Mouse (Mus musculus) 3134 (cell line): ENCODE measurements around the gene Mettl9.
"Not testable (repeated sequence)": the region's sequence is repeated elsewhere in the genome, so short reads cannot be mapped to it uniquely, and the experiment has no call there.

ENCODE experiments used
- DNase-seq: peaks from one replicate; pipeline ENCODE4 v3.0.0-alpha.2; 2011; ENCODE audit warnings: low spot score; ENCODE audit not compliant: insufficient read length; ENCODE audit errors: extremely low read depth

The Mettl9 gene

DNA sequence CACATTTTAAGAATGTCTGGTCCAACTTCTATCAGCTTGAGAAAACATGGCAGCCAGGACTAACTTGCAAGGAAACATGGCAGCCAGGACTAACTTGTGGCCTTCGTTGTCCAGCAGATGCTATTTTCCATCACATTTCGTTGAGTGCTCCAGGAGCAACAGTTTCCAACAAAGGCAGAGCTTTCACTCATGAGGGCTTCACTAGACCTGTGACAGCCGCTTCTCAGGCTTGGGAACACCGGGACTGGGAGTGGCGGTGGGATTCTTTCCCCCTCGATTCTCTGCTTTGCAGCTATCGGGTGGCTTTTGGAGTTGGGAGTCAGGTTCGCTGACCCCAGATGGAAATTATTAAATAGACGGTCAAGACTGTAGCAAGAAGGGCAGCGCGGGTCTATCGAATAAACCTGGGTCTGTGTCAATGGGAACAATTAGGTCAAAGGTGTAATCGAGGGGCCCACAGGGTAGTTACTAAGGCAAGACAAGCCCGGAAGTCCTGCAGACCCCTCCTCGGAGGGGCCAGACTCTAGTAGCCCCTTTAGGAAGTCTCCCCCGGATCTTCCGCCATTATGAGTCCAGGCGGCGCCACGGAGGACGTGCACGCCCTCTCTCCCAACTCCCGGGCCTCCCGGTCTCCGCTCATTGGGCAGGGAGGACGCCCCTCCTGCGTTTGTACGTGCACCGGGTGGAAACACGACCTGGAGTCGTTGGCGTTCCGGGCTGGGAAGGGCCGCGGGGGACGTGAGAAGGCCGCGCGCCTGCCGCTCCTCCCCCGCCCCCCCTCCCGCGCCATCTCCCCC, at the start of gene Mettl9:
Gene Mettl9, plus strand, starts transcription at position 590 of the 797 bp plus-strand sequence.
- peak; percentile 94 for DNase-seq

DNA sequence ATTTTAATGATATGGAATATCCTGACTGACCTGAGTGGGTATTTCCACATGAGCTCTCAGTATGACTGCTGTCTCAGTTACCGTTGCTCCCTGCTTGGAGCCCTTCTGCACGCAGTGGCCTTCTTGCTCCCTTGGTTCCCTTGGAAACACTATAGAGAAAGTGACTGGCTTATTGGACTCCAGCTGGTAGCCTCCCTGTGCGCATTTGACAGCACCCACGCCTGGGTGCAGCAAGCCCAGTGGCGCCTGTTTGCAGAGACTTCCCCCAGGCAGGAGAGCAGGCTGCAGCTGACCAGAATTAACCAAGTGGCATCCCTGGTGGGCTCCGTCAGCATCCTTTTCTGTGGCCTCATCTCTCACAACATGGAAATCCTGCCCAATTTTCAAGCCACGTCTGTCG, 43.1 kb upstream of the Mettl9 start:
- DNase-seq: no peak

GRCm38 (mm10) chr7:120999021-120999530, 35.2 kb upstream of the Mettl9 start:
- no peak for DNase-seq

DNA sequence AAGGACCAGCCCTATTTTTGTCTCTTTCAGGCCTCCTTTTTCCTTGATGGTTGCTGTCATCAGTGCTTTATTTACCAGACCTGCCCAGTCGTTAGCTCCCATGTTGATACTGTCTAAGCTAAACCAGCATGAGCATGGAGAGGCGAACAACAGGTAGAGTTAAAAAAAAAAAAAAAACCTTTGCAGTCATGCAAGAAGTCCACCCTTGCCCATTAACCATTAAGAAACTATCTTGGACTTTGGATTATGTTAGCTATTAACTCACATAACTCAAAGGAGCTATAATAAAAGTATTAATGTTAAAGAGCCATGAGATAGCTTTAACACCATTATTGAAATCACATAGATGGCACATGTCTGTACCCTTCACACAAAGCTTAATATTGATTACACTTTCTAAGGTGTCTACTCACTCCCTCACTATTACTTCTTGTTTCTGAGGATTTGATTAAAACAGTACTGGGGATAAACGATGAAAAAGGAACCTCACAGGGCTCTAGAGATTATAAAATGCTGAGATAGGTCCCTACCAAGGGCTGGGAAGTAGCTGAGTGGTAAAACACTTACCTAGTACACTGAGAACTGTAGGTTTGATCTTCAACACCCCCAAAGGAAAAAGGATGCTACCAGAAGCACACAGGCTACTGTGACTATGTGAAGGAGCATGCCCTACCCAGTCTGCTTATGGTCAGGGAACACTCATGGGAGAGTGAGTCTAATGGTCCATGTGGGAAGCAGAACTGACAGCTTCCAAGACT, 34.0 kb upstream of the Mettl9 start:
- no peak for DNase-seq

DNA sequence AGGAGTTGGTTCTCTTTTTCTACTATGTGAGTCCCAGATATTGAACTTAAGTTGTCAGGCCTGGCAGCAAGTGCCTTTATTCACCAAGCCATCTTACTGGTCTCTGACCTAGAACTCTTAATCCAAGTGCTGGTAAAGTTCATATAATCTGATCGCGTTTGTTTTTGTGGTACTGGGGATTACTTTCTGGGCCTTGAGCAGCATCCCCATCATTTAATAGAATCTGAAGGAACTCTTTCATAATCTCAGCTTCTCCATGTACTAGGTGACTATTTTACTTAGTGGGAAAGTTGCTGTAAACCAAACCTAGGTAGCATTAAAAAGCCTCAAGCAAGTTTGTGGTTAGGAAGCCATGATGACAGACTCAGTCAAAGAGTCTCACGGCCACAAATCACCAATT, 32.4 kb upstream of the Mettl9 start:
- no peak for DNase-seq

- DNase-seq: no peak
Measured at GRCm38 (mm10) chr7:121002407-121002928, 31.8 kb upstream of the Mettl9 start.

DNA sequence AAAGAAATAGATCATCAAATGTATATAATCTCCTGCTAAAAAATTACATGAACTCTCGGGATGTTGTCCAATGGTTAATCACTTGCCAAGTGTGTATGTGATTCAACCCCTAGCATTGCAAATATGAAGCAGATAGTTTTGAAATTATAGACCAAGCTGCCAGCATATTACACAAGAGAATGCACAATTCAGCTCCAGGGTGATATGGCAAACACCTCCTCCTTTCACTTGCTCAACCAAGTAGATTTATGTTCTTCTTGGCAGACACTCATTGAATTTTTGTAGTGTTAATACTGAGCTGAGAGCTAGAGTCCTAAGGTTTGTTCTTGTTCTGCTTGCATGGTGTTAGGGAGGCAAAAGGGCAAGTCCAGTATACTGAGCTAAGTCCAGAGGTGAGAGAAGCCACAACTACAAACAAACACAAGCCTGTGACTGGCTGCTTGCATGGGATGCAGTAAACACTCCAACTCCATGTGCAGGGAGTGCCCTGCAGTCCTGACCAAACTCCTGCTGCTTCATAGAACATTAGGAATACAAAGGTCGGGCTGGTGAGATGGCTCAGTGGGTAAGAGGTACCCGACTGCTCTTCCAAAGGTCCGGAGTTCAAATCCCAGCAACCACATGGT, 30.3 kb upstream of the Mettl9 start:
- DNase-seq: no peak

DNA sequence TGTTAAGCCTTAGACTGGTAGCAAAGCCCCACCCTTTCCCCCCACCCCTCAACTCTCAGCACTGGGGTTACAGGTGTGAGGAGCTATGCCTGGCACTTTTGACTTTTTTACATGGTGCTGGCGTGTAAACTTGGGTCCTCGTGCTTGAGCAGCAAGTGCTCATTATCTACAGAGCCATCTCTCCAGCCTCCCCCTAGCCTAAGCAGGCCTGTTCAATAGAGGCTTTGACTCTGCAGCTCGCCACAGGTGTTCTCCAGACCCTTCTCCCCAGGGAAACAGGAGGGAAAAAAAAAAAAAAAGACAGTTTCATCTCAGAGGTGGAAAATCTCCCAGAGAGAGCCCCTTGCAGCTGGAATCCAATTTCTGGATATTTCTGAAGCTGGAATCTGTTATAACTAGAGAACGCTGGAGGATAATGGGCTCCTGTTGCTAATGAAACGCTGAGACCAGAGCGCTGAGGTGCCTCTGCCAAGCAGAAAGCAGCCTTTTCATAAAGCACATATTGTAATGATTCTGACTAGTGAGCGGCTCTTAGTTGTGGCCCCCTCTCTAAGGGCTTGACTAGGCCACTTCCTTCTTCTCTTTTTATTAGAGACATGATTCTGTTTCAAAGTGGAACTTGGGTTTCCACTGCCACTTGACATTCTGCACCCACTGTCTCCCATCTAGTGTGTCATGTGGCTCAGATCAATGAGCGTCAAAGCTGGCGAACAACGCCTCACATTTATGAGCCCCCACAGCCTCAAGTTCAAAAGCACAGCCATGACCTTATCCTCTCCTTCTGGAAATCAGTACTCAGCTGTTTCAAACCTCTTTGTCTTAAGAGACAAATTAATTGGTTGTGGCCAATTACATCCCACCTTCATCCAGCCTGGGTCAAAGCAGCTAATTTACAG, 22.2 kb upstream of the Mettl9 start:
- no peak for DNase-seq

GRCm38 (mm10) chr7:121014486-121014885, 19.8 kb upstream of the Mettl9 start:
- no peak for DNase-seq

- DNase-seq: no peak
Measured at GRCm38 (mm10) chr7:121018778-121019177, 15.5 kb upstream of the Mettl9 start.

DNA sequence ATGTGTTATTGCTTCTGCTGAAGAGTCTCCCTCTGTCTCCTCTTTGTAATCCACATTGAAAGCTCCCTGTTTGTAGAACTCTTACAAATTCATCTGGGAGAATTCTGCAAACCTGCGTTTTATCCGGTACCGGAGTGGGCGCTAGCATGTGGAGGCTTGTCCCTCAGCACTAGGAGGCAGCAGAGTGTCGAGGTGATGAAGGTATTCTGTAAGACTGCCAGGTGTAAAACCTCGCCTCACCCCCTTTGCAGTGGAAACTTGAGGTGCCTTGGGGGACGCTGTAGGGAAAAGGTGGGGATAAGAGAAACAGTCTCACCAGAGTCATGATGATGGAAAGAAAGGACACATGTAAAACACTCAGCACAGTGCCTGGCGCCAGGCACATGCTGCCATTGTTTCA, 14.0 kb upstream of the Mettl9 start:
- no peak for DNase-seq

- DNase-seq: no peak
Measured at GRCm38 (mm10) chr7:121025221-121026008, 8.8 kb upstream of the Mettl9 start.

GRCm38 (mm10) chr7:121026300-121026699, 7.9 kb upstream of the Mettl9 start:
- no peak for DNase-seq

DNA sequence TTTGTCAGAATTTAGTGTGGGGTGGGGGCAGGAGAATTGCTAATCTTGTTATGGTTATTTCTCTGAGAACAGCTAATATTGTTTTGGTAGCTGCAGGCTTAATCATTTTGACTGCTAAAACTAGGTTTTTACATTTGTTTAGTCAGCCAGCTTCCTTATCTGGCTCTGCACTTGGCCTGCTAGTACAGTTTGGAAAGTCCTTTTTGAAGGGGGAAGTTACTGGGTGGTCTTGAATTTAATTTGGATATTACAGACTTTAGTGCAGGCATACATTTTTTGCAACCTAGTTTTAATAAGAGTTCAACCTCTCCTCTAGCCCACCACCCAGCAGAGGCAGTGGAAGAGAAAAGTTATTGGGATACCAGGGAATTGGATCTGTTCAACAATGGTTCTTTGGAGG, 4.3 kb upstream of the Mettl9 start:
- not testable (repeated sequence) for DNase-seq

DNA sequence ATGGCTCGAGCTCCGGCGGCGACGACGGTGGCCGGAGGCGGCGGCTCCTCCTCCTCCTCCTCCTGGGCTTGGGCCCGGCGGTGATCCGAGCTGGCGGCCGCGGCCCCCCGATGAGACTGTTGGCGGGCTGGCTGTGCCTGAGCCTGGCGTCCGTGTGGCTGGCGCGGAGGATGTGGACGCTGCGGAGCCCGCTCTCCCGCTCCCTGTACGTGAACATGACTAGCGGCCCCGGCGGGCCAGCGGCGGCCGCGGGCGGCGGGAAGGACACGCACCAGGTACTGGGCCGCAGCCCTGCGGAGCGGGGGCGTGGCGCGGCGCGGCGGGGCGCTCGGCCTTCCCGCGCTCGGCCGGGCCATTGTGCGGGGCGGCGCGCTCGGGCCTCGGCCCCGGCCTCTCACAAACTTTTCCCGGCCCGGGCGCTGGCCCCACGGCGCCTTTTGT, 476 bp downstream of the Mettl9 start:
- no peak for DNase-seq

DNA sequence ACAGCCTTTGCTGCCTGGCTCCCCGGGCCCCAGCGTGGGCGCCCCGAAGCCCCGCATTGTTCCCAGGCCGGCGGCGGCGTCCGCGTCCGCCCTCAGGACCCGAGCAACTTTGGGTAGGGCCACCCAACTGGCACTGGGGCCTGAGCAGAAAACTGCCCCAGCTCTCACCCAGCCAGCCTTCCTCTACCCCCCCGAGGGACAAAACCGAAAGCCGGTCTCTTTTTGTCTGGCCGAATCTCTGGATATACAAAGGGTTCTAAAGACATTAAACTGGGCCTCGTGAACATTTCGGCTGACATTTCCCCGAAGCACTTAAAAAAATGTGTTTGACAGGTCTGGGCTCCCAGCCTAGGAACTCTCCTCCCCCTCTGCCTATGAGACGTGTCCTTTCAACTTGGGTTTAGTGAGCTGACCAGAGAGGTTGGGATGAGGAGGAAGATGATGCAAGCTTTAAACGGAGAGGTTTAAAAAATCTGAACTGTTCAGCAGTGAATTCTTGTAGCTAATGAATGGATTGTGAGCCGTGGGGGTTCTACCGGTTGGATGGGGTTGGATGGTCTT, 996 bp downstream of the Mettl9 start:
- DNase-seq: peak; percentile 62

- DNase-seq: no peak
Measured at GRCm38 (mm10) chr7:121040595-121040994, 6.3 kb downstream of the Mettl9 start.

DNA sequence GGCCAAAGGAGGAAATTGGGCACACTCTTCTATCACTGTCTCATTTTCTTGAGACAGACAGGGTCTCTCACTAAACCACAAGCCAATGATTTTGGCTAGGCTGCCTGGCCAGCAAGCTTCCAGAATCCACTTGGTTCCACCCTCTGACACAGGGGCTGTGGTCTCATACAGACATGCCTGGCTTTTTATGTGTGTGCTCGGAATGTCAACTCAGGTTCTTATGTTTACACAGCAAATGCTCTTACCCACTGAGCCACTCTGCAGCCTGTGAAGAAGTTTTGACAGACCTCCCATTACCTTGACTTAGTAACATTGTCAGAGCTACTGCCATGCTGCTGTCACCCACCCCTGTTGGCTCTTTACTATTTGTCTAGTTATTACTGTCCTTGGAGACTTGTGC, 7.7 kb downstream of the Mettl9 start:
- DNase-seq: no peak

GRCm38 (mm10) chr7:121043004-121043403, 8.8 kb downstream of the Mettl9 start:
- no peak for DNase-seq
